Mouse (Mus musculus) kidney, postnatal 10 days (tissue): ENCODE data around the gene Ada.
"Not testable (repeated sequence)": the region's sequence is repeated elsewhere in the genome, so short reads cannot be mapped to it uniquely, and the experiment has no call there.

Experiments
- DNase-seq: peaks from one replicate; pipeline ENCODE4 v3.0.0; 2021; ENCODE audit warnings: mixed read lengths

The Ada gene

DNA sequence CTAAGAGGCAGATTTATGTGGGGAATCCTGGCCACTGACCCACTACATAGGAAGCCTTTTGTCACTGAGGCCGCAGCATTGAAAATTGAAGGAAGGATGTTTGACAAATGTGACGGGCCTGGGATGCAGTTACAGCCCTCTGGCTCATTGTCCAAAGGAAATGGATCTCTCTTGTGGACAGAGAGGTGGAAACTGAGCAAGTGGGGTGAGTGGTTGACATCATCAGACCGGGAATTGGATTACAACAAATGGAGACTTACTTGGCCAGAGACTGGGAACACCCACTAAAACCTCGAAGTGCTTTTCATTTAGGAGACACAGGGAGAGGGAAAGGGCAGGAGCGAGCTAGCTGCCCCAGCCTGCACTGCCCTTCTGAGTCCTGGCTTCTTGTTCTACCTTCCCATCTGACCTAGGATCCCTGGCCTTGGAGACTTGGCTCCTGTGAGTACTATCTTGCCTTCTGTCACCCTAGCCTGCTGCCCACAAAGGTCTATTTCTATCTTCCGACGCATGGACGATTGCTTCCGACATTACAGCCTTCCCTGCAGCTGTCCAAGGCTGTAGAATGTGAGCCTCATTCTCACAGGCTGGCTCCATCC lies 56.2 kb downstream of the Ada start:
- peak; percentile 62 for DNase-seq

DNA sequence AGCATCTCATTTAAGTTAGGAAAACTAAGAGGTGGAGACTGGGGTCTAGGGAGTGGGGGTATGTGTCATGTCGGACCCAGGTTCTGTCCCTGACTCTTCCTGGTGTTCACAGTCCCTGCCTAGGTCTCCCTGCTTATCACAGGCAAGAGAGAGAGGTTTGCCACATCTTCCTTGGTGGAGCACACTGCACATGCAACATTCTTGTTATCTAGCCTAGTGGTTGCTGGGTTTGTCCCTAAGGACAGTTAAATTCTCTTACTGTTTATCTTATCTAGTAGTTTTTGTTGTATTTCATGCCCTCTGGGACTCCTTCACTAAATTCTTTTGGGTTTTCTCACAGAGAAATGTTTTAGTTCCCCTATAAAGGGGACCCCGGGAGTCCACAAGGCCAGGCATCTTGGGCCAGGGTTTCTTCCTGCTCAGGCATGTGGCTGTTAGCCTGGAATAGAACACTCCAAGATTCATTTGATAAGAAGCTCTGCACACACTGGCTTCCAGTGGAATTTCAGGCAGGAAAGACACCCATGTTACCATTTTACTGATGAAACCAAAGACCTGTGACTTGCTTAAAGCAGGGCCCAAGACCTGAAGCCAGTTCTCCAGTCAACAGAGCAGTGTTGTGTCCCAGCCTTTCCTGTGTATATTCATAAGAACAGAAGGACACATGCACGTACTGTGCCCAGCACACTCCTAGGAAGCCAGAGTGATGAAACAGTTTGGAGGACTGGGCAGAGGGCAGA lies 57.0 kb downstream of the Ada start:
- no peak for DNase-seq

DNA sequence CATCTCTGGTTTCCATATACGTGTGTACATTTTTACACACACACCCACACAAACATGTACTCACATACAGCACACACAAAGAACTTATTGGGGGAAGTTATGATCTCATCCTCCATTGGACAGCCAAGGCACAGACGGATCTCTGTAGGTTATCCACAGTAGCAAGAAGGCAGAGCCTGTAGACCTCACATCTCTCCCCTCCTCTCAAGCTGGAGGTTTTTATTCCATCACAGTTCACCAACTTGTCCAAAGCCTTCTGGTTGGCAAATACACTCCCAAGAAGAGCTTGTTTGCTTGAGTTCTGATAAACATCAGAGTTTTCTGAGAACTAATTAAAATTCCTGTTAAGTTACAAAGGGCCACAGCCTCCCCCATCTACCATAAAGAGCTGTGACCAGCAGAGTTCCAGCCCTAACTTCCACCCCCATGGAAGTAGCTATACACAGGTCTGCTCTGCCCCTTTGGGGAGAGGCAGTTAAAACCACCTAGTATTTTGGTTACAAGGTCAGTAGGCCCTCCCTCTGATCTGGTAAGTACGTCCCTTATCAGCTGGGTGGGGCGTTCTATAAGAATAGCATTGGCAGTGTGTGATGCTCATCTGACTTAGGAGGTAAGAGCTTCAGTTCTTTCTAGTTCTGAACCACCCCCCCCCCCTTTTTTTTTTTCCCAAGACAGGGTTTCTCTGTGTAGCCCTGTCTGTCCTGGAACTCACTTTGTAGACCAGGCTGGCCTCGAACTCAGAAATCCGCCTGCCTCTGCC lies 58.0 kb downstream of the Ada start:
- no peak for DNase-seq

DNA sequence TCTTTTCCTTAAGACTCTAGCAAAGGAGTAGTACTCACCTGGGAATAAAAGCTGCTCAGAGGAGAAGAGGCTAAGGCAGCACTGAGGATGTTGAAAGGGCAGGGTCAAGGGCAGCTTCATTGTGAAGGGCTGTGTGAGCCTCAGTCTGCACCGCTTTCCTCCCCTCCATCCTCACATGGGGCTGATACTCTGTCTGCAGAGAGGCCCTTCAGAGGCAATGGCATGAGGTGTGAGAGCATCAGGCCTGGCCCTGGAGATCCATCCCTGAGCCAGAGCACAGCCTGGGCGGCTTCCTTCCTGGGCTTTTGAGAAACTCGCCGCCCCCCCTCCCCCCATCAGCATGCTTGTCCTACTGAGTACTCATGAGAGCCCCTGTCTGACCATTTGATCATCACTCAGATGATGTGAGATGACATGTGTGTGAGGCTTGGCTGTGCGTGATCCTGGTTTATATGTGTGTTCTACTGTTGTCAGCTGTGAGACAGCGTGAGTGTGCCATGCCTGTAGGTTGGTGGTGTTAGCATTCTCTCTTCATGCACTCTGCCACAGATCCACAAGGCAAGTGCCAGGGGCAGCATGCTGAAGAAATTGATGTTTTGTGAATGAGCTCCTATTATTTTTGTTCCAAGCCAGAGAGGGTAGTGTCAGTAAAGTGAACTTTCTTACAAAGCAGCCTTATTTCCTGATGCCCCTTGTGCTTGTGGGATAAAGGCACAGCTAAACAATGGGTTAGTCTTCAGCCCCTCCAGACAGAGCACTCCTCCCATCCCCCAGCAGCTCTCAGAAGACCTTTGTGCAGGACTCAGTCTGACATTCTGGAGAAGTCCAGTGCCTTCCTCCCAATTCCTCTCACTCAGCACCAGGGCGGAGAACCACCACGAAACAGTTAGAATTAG lies 59.4 kb downstream of the Ada start:
- DNase-seq = no peak

DNA sequence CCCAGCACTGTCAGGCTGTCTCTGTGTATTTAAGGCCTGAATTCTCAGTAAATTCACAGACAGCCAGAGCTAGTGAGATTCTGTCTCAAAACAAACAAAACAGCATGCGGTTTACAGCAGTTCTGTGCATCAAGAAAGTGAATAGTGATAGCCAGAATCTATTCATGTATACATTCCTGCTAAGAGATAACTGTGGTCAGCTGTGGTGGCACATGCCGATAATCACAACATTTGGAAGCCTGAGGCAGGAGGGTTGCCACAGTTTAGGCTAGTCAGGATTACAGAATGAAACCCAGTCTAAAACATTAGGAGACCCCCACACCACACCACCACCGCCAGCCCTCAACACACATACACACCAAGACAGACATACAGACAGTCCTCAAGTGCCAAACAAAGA lies 60.3 kb downstream of the Ada start:
- no peak for DNase-seq

DNA sequence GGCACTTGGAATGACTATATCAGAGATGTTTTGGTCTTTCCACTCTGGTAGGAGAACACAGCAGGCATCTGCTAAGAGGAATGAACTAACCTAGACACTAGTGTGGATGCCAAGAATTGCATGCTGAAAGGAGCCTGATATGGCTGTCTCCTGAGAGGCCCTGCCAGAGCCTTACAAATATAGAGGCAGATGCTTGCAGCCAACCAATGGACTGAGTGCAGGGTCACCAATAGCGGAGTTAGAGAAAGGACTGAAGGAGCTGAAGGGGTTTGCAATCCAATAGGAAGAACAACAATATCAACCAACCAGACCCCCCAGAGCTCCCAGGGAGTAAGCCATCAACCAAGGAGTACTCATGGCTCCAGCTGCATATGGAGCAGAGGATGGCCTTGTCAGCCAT lies 61.7 kb downstream of the Ada start:
- DNase-seq = not testable (repeated sequence)

DNA sequence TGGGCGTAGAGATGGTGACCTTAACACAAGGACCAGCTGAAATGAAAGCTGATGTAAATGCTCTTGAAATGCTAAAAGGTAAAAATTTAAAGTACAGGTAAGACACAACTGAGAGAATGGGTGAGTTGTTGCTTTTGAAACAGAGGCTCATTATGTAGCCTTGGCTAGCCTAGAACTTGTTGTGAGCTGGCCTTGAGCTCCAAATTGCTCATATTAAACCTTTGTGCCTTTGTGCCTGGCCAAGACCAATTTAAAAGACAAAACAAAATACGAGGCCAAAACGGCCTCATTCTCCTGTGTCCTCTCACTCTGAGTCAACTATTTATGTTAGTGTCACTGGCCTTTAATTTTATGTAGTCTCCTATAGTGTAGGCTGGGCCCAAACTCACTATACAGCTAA lies 63.2 kb downstream of the Ada start:
- no peak for DNase-seq

DNA sequence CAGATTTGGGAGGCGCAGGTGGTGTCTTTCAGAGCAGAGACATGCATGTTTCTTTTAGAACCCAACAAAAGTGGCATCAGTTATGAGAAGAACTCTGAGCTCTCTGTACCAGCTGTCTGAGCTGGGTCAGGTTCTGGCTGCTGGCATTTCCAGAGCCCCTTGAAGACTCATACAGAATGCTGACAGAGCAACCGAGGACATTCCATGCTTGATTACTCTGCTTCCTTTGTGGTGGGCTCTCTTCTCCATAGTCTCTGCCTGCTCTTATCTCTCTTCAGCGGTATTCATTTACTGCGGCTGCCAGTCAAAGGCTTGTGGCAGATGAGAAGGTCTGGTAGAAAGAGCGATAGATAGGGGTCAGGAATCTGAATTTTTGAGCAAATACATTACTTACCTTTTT lies 63.8 kb downstream of the Ada start:
- no peak for DNase-seq

DNA sequence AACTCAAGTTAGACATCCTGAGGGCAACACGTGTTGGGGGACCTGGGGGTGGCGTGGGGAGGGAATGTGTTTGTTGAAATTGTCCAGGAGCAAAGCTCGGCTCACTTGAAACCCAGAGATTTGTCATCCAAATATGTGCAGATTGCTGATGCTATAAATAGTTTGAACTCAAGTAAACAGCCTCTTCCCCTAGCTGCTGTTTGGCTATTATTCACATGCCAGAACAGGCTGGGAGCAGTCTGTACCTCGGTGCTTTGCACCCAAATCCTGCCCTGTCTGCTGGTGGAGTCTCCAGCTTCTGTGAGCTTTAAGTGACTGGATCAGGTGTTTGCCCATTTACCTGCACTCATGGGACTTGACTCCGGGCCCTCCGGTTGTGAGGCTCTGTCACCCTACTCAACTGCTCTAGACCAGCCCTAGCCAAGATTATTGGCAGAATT lies 64.3 kb downstream of the Ada start:
- DNase-seq = peak; percentile 47

DNA sequence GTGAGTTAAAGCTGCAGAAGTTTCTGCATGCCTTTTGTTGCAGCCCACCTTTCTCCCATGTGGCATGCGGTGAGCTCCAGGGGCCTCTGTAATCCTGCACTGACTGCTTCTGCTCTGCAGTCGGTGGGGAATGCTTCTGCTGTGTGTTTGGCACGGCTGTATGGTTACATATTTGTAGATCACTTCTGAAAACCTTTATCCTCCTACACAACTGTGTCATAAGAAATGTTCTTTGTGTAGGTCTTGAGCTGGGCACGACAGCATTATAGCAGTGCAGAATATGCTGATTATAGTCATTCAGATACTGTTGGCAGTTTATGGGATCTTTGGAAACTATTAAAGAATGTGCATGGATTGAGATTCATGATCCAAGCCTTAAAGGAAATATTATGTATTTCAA lies 64.8 kb downstream of the Ada start:
- no peak for DNase-seq

DNA sequence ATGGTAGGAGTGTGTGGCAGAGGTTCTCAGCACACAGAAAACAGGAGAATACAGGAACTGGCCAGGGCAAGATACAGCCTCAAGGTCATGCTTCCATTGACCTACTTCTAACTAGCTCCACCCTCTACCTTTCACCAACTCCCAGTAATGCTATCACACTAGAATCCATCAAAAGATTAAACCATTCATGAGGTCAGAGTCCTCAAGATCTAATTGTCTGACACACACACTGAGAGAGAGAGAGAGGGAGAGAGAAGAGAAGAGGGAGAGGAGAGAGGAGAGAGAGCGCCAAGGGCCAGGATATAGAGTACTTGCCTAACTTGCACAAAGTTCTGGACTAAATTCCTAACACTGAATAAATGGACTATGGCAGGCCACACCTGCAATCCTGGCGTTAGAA lies 67.7 kb downstream of the Ada start:
- DNase-seq = no peak

DNA sequence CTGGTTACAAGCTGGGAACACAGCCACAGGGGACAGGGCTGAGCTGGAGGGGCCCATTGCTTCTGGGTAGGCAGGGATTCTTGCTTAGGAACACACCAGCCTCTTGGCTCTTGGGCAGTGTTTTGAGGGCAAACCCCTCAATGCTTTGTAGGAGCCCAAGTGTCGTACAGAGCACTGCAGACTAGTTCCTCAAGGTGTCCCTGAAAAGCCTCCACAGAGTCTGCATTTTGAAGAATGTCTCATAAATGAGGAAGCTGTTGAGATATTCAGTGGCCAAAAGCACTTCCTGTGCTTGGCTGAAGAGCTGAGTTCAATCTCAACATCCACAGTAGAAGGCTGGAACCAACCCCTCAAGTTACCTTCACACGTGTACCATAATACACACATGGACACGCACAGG lies 73.3 kb downstream of the Ada start:
- DNase-seq = no peak
